Mouse (Mus musculus) hindbrain, embryonic 16.5 days (tissue): ENCODE results near the gene C1qtnf6. TPM values are rescaled to one million over a fixed set of nuclear protein-coding genes. Genes with fewer than 3 reads are reported as not detected.
A peak's percentile ranks its signal among the peaks of the same experiment; 100 is the strongest.

Experiments used
- ATAC-seq: fragments of 200-750 bp; cut with Nextera tagmentation; 2 replicates; pipeline ENCODE4 v1.8.0; 2017; ENCODE audit warnings: moderate TSS enrichment, moderate library complexity
- H3K27ac ChIP-seq: fragments of 300-500 bp; sonication (generic); 2 replicates; pipeline ENCODE4 v1.5.1; 2014; ENCODE audit warnings: low read depth, mild to moderate bottlenecking, control low read depth, low read length, moderate library complexity
- H3K27me3 ChIP-seq: fragments of 300-500 bp; sonication (generic); replicated peaks from 2 replicates; pipeline ENCODE4 v1.6.1; 2014; ENCODE audit warnings: low read length; ENCODE audit not compliant: control insufficient read depth, insufficient read depth
- H3K36me3 ChIP-seq: fragments of 300-500 bp; sonication (generic); 2 replicates; pipeline ENCODE4 v1.6.1; 2014; ENCODE audit warnings: mild to moderate bottlenecking, low read length, moderate library complexity, mixed read lengths; ENCODE audit not compliant: control insufficient read depth, insufficient read depth
- H3K4me1 ChIP-seq: fragments of 300-500 bp; sonication (generic); 2 replicates; pipeline ENCODE4 v1.6.1; 2014; ENCODE audit warnings: low read depth, low read length; ENCODE audit not compliant: control insufficient read depth, insufficient read depth
- H3K4me2 ChIP-seq: fragments of 300-500 bp; sonication (generic); 2 replicates; pipeline ENCODE4 v1.6.1; 2014; ENCODE audit warnings: mild to moderate bottlenecking, low read length, control low read depth, moderate library complexity
- H3K4me3 ChIP-seq: fragments of 300-500 bp; sonication (generic); 2 replicates; pipeline ENCODE4 v1.5.1; 2014; ENCODE audit warnings: mild to moderate bottlenecking, low read length, control low read depth, moderate library complexity
- H3K9ac ChIP-seq: fragments of 300-500 bp; sonication (generic); 2 replicates; pipeline ENCODE4 v1.6.1; 2014; ENCODE audit warnings: low read depth, mild to moderate bottlenecking, control low read depth, low read length, moderate library complexity
- H3K9me3 ChIP-seq: fragments of 300-500 bp; sonication (generic); 2 replicates; pipeline ENCODE4 v1.6.1; 2014; ENCODE audit warnings: mild to moderate bottlenecking, low read length, moderate library complexity; ENCODE audit not compliant: control insufficient read depth
- WGBS: fragments of 180-500 bp; shearing (Covaris S2); extraction: QIAGEN DNeasy Blood & Tissue Kit; methylation state at CpG from one replicate; pipeline ENCODE4 v1.1.7; 2014; 5-methylcytosine and 5-hydroxymethylcytosine counted together
- polyA plus RNA-seq: library from polyadenylated mRNA; unstranded; fragments of >200 nt; fragmentation: Nextera tagmentation; extraction: Ambion mirVana; gene quantifications from 2 replicates; pipeline ENCODE4 v1.2.1, GENCODE M21; 2015

Gene C1qtnf6
- polyA plus RNA-seq, 1 experiment from 2014 or later: 9.9 TPM

DNA sequence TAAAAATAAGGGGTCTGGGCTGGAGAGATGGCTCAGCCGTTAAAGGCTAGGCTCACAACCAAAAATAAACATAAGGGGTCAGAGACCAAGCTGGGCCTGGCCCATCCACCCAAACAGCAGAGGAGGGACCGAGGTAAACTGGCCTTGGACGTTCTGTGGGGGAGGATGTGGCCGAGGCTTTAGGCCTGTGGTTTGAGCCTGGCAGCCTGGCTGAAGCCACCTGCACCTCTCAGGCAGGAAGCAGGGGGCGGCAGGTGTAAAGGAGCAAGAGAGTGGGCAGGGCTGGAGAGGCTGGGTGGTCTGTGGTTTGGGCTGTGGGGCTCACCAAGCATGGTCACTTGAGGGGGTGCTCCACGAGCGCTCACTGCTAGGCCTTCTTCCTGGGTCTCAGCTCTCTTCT, 19.3 kb downstream of the C1qtnf6 start:
- Histone ChIP-seq H3K4me2 (no peak overlapping the region), H3K9me3 (no peaks in the 10 kb centered on the region), H3K36me3 (no peaks in the 10 kb centered on the region), H3K4me3 (no peak overlapping the region), H3K27me3 (no peaks in the 10 kb centered on the region), H3K27ac (no peak overlapping the region), H3K4me1 (peaks cover 5% of the 10 kb centered on the region; the same call in 1 of the 2 replicates), H3K9ac (no peak overlapping the region)
- no peak for ATAC-seq
- WGBS: 90% methylated on average over 7 of the region's 7 CpGs

DNA sequence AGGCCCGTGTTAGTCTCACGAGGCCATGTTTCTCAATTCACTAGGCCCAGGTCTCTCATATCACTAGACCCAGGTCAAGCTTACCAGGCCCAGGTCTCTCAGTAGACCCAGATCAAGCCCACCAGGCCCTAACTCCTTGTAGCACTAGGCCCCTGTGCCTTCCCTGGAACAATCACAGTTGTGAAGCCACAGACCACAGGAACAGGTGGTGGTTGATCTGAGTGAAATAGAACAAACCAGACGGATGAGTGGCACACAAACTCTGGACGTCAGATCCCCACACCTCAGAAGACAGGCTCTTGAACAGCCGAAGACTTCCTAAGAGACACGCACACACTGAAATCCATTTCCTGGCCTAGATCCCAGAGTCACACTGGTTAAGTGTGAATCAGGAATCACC, 20.5 kb downstream of the C1qtnf6 start:
- peaks cover 5% of the 10 kb centered on the region; the same call in 1 of the 2 replicates for H3K4me1 ChIP-seq
- no peak overlapping the region for H3K4me2 ChIP-seq
- no peak overlapping the region for H3K4me3 ChIP-seq
- no peaks in the 10 kb centered on the region for H3K36me3 ChIP-seq
- WGBS: 91% methylated on average over 6 of the region's 6 CpGs
- no peaks in the 10 kb centered on the region for H3K9me3 ChIP-seq
- H3K9ac ChIP-seq: no peak overlapping the region
- H3K27me3 ChIP-seq: no peaks in the 10 kb centered on the region
- H3K27ac ChIP-seq: no peak overlapping the region
- ATAC-seq: no peak

DNA sequence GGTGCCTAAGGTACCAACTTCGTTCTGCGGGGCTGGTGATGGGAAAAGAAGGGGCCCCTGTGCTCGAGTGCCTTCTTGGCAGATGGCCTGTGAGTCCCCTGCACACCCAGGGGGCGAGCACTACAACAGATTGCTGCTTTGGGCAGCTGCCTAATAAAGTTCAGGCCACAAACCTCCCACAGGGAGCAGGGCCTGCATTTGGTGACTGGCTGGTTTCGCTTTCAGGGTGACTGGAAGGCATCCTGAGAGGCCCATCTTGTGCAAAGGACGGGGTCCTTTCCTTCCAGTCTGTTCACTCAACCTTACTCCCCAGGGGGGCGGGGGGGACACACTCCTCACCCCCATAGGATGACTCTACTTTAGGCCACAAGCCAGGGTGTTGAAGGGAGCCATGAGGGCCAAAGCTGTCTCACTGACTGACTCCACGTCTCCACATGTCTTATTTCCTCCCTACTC, 21.1 kb downstream of the C1qtnf6 start:
- Histone ChIP-seq H3K4me2 (no peak overlapping the region), H3K36me3 (no peaks in the 10 kb centered on the region), H3K9me3 (no peaks in the 10 kb centered on the region), H3K27me3 (no peaks in the 10 kb centered on the region), H3K4me1 (peaks cover 5% of the 10 kb centered on the region; the same call in 1 of the 2 replicates), H3K27ac (no peak overlapping the region), H3K4me3 (no peak overlapping the region), H3K9ac (no peak overlapping the region)
- no peak for ATAC-seq
- 45% methylated on average over 8 of the region's 8 CpGs for WGBS

DNA sequence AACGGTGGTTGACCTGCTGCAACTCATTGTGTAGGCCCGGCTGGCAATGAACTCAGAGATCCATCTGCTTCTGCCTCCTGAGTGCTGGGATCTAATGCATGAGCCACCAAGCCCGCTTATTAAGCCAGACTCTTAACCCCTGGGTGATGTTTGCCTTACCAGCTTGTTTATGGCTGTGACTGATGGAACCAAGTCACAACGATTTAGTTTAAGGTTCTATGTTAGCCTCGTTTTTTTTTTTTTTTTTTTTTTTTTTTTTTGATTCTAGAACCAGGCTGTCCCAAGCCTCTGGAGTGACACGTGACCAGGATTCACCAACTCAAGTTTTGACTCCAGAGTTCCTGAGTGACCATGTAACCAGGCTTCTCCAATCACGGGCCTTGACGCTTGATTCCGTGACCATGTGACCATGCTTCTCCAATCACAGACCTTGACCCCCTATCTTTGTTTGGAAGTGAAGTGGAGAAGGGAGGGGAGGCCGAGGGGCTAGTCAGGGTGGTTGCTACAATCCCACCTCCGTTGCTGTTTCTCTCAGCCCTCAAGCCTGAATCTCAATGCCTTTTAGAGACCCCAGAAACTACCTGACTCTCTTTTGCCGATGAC, 21.8 kb downstream of the C1qtnf6 start:
- Histone ChIP-seq H3K9me3 (peaks cover 3% of the 10 kb centered on the region), H3K4me3 (no peak overlapping the region), H3K4me2 (0 out of 2 replicates have a peak overlapping the region, but pooled peaks have one; percentile 9), H3K4me1 (peaks cover 5% of the 10 kb centered on the region; the same call in 1 of the 2 replicates), H3K9ac (0 out of 2 replicates have a peak overlapping the region, but pooled peaks have one; percentile 7), H3K27ac (no peak overlapping the region), H3K36me3 (no peaks in the 10 kb centered on the region), H3K27me3 (no peaks in the 10 kb centered on the region)
- ATAC-seq: no peak
- WGBS: 47% methylated on average over 12 of the region's 12 CpGs

DNA sequence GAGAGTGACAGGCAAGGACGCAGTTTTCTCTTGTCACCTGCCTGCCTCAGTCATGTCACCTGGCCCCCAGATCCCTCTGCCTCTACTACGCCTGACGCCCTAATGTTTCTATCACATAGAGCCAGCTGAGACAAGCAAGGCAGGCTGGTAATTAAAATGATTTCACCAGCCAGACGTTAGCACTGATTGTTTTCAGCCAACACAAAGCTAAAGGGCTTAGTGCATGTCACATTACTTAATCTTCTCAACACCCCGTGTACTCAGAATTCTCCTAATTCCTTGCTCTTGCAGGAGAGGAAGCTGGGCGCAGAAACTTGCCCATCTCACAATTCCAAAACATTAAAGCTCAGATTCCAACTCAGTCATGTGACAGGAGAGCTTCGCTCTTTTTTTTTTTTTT, 22.8 kb downstream of the C1qtnf6 start:
- 55% methylated on average over 7 of the region's 7 CpGs for WGBS

DNA sequence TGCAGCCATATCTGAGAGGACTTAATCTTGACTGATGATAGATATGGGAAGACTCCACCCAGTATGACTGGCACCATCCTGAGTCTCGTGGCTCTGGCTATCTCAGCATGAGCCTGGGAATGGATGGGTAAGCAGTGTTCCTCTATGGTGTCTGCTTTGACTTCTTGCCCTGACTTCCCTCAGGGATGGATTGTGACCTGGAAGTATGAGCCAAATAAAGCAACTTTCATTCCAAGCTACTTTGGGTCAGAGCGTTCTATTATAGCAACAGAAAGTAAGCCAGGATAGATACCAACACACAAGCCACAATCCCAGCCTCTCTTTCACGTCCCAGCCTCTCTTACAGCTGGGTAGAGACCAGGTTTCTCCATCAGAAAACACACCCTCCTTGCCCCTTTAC, 25.7 kb downstream of the C1qtnf6 start:
- Histone ChIP-seq H3K27me3 (no peaks in the 10 kb centered on the region), H3K4me3 (no peak overlapping the region), H3K36me3 (no peaks in the 10 kb centered on the region), H3K9me3 (peaks cover 3% of the 10 kb centered on the region), H3K9ac (no peak overlapping the region), H3K4me2 (no peak overlapping the region), H3K4me1 (peaks cover 5% of the 10 kb centered on the region; the same call in 1 of the 2 replicates), H3K27ac (no peak overlapping the region)
- WGBS: 80% methylated on average over 3 of the region's 3 CpGs
- ATAC-seq: no peak

More for the DNA sequence above, 22.8 kb downstream of the C1qtnf6 start:
- no peak overlapping the region for H3K4me3 ChIP-seq
- no peak overlapping the region for H3K27ac ChIP-seq
- H3K4me1 ChIP-seq: peaks cover 5% of the 10 kb centered on the region; the same call in 1 of the 2 replicates
- H3K27me3 ChIP-seq: no peaks in the 10 kb centered on the region
- no peaks in the 10 kb centered on the region for H3K36me3 ChIP-seq
- no peak for ATAC-seq
- no peak overlapping the region for H3K9ac ChIP-seq
- H3K4me2 ChIP-seq: no peak overlapping the region
- peaks cover 3% of the 10 kb centered on the region for H3K9me3 ChIP-seq

DNA sequence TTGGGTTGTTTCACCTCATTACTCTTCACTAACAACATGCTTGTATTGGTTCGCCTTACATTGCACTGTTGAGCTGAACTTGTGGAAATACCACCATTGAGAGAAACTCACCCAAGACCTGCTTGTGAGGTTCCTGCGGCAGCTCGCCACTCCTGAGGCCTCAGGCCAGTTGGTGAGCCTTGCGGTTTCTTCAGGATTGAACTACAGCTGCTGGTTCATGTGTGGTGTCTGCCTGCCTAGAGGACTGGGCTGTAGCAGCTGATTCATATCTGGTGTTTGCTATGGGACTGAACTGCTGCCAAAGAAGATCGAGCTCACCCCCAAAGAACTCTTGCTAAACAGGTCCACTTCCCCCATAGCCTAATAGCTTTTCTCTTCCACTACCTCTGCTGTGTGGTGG, 26.4 kb downstream of the C1qtnf6 start:
- no peak for ATAC-seq
- peaks cover 3% of the 10 kb centered on the region for H3K9me3 ChIP-seq
- no peak overlapping the region for H3K4me2 ChIP-seq
- no peak overlapping the region for H3K4me3 ChIP-seq
- H3K27me3 ChIP-seq: no peaks in the 10 kb centered on the region
- H3K4me1 ChIP-seq: peaks cover 4% of the 10 kb centered on the region; the same call in 1 of the 2 replicates
- no peaks in the 10 kb centered on the region for H3K36me3 ChIP-seq
- WGBS: 88% methylated on average over 5 of the region's 5 CpGs
- H3K9ac ChIP-seq: no peak overlapping the region
- no peak overlapping the region for H3K27ac ChIP-seq

DNA sequence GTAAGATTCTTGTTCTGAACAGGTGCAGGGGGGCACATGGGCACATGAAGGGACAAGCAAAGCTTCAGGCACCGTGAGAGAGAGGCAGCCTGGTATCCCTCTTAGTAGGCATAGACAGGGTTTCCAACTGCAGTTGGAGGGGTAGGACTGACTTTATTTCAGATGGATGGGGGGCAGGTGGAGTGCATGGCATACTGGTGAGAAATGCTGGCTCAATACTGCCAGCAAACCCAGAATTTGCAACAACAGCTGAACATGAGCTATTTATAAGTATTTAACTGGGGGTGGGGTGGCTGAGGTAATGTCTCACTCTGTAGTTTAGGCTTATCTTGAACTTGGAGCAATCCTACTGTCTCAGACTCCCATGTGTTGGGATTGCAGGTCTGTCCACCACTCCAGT, 27.2 kb downstream of the C1qtnf6 start:
- Histone ChIP-seq H3K4me3 (no peak overlapping the region), H3K9me3 (peaks cover 3% of the 10 kb centered on the region), H3K4me2 (no peak overlapping the region), H3K36me3 (no peaks in the 10 kb centered on the region), H3K27ac (no peak overlapping the region), H3K27me3 (no peaks in the 10 kb centered on the region), H3K9ac (no peak overlapping the region), H3K4me1 (no peaks in the 10 kb centered on the region)
- whole genome bisulfite sequencing: 80% methylated on average over 1 of the region's 1 CpGs
- no peak for ATAC-seq

DNA sequence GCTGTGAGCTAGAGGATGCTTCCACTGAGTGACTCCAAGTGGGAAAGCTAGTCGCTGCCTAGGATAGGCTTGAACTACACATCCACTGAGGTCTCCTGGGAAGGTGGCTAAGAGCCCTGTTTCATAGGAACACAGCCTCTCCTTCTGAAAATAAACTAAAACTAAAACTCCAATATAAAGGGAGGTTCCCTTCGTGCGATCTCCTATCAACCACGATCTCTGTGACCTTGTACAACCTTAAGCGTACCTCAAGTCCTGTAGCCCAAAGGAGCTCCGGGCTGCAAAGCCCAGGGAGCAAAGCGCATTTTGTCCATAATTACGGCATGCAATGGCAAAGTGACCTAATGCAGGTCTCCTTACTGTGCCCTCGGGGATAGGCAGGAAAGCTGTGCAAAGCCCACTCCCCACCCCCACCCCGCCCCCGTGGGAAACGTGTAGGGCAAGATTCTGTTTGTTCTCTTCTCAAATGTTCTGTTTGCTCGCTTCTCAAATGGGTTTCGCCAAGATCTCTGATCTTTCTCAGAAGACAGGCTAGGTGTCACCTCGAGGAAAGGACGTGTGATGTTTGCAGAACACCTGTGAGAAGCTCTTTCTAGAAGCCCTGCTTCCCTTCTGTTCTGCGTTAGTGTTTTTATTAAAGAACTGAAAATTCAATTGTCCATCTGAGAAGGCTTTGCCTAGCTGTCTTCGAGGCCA, 28.6 kb downstream of the C1qtnf6 start:
- Histone ChIP-seq H3K27me3 (no peaks in the 10 kb centered on the region), H3K4me1 (no peaks in the 10 kb centered on the region), H3K4me2 (no peak overlapping the region), H3K27ac (no peak overlapping the region), H3K4me3 (no peak overlapping the region), H3K36me3 (no peaks in the 10 kb centered on the region), H3K9me3 (peaks cover 3% of the 10 kb centered on the region), H3K9ac (no peak overlapping the region)
- ATAC-seq: no peak
- 84% methylated on average over 18 of the region's 18 CpGs for WGBS
